Mouse (Mus musculus) liver, adult 2 months (tissue): Measurements from ENCODE around the gene Mta1. TPM values are rescaled to one million over a fixed set of nuclear protein-coding genes. Genes with fewer than 3 reads are reported as not detected.

Experiments used
- DNase-seq: peaks from one replicate; pipeline ENCODE4 v3.0.0-alpha.2; 2011; ENCODE audit warnings: low read depth, low spot score; ENCODE audit errors: extremely low read depth
- H3K27ac ChIP-seq: fragments of 200-500 bp; replicated peaks from 2 replicates; pipeline ENCODE4 v1.5.1; 2012; ENCODE audit warnings: low read depth, mild to moderate bottlenecking, control low read depth, inconsistent platforms, low read length; ENCODE audit not compliant: insufficient read depth
- H3K27me3 ChIP-seq: fragments of 200-500 bp; 2 replicates; pipeline ENCODE4 v1.6.1; 2012; ENCODE audit warnings: mild to moderate bottlenecking, moderate library complexity, low read length, inconsistent platforms; ENCODE audit not compliant: control insufficient read depth, insufficient read depth
- H3K36me3 ChIP-seq: fragments of 200-500 bp; 2 replicates; pipeline ENCODE4 v1.6.1; 2012; ENCODE audit warnings: low read length, inconsistent platforms; ENCODE audit not compliant: control insufficient read depth, insufficient read depth
- H3K4me1 ChIP-seq: fragments of 200-500 bp; 2 replicates; pipeline ENCODE4 v1.6.1; 2011; ENCODE audit warnings: low read length; ENCODE audit not compliant: control insufficient read depth, insufficient read depth
- H3K4me3 ChIP-seq: fragments of 200-500 bp; 2 replicates; pipeline ENCODE4 v1.5.1; 2011; ENCODE audit warnings: low read depth, mild to moderate bottlenecking, control low read depth, low read length, moderate library complexity; ENCODE audit not compliant: insufficient read depth
- H3K79me2 ChIP-seq: fragments of 200-500 bp; 2 replicates; pipeline ENCODE4 v1.6.1; 2012; ENCODE audit warnings: inconsistent platforms, mild to moderate bottlenecking, low read length, moderate library complexity; ENCODE audit not compliant: control insufficient read depth, insufficient read depth
- H3K9ac ChIP-seq: fragments of 200-500 bp; 2 replicates; pipeline ENCODE4 v1.6.1; 2012; ENCODE audit warnings: low read depth, mild to moderate bottlenecking, control low read depth, inconsistent platforms, low read length
- CTCF ChIP-seq: fragments of 200-500 bp; IDR thresholded peaks from 2 replicates; pipeline ENCODE4 v1.5.1; 2011; ENCODE audit warnings: low read depth, low read length, control low read depth
- POLR2A ChIP-seq: fragments of 200-500 bp; IDR thresholded peaks from 2 replicates; pipeline ENCODE4 v1.6.1; 2011; ENCODE audit warnings: low read length, control low read depth; ENCODE audit not compliant: insufficient read depth; ENCODE audit errors: extremely low read depth
- WGBS: fragments of 180-500 bp; shearing (Covaris S2); methylation state at CpG from one replicate; pipeline ENCODE4 v1.1.7; 2018; 5-methylcytosine and 5-hydroxymethylcytosine counted together
- polyA plus RNA-seq: library from polyadenylated mRNA; depleted of rRNA; stranded (reverse); fragments of >200 nt; gene quantifications from 2 replicates; pipeline ENCODE4 v1.2.3, GENCODE M21; 2012
- total RNA-seq: library from RNA; depleted of rRNA; stranded (reverse); fragments of >200 nt; gene quantifications from 2 replicates; pipeline ENCODE4 v1.2.3, GENCODE M21; 2014

Gene Mta1
- total and polyA plus RNA-seq, 2 experiments, result 6.0 to 31.7 TPM

DNA sequence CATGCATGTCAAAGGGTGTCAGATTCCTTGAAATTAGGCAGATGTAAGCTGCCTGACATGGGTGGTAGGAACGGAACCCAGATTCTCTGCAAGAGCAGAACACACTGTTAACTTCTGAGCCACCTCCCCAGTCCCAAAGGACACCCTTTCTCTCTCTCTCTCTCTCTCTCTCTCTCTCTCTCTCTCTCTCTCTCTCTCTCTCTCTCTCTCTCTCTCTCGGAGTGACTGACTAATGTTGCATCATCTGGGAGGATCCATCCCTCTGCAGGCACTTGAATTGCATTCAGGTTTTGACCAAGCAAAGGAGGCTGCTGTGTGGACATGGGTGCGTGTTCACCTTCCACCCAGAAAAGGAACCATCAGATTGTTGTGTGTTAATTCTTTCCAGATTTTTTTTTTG is 10.8 kb upstream of the Mta1 start:
- H3K4me1 ChIP-seq, result no peaks in the 10 kb centered on the region
- 66% methylated on average over 3 of the region's 3 CpGs for WGBS
- no peaks in the 10 kb centered on the region for H3K27me3 ChIP-seq
- no peak overlapping the region for H3K9ac ChIP-seq
- DNase-seq, result no peak
- H3K4me3 ChIP-seq, result no peak overlapping the region
- H3K27ac ChIP-seq, result no peak overlapping the region
- H3K79me2 ChIP-seq, result no peaks in the 10 kb centered on the region
- TF ChIP-seq POLR2A (no peak), CTCF (no peak)
- H3K36me3 ChIP-seq, result no peaks in the 10 kb centered on the region

DNA sequence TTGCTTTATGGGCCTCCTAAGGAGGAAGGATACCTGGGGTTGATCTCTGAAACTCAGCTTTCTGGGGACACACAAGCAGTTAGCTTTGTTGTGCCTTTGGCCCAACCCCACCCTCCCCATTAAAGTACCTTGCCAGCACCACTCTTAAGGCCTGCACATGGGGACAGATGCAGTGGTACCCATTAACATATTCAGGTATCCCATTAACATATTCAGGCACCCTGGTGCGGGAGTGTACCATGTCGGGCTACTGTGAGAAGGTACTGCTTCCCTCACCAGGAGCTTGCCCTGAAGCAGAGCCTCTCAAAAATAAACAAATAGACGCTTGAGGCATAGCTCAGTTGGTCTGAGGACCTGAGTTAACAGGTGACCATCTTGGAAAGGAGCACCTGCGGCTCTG is 10.1 kb upstream of the Mta1 start:
- Histone ChIP-seq H3K4me1 (no peaks in the 10 kb centered on the region), H3K4me3 (no peak overlapping the region), H3K9ac (no peak overlapping the region), H3K79me2 (no peaks in the 10 kb centered on the region), H3K36me3 (no peaks in the 10 kb centered on the region), H3K27ac (no peak overlapping the region), H3K27me3 (no peaks in the 10 kb centered on the region)
- DNase-seq, result no peak
- no peak for TF ChIP-seq POLR2A
- TF ChIP-seq CTCF, result no peak
- 78% methylated on average over 4 of the region's 4 CpGs for WGBS

DNA sequence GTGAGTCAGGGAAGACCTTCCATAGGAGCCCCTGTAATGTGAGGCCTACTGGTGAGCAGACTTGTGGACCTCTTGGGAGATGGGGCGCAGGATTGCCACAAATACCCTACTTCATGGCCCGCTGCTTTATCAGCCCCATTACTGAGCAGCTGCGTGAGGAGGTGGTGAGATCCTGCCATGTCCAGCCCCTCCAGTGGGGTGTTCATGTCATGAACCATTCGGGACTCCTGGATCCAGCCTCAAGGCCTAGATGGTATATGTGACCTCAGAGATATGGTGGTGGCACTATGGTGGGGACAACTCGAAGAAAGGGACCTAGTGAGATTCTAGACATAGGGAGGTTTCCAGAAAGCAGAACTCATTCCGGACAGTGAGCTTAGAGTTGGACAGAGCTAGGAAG is 9.0 kb upstream of the Mta1 start:
- no peak overlapping the region for H3K27ac ChIP-seq
- H3K4me3 ChIP-seq, result no peak overlapping the region
- no peaks in the 10 kb centered on the region for H3K27me3 ChIP-seq
- no peak for DNase-seq
- 92% methylated on average over 6 of the region's 6 CpGs for WGBS
- no peak for TF ChIP-seq POLR2A
- TF ChIP-seq CTCF, result no peak
- H3K4me1 ChIP-seq, result no peaks in the 10 kb centered on the region
- no peaks in the 10 kb centered on the region for H3K79me2 ChIP-seq
- H3K36me3 ChIP-seq, result no peaks in the 10 kb centered on the region
- no peak overlapping the region for H3K9ac ChIP-seq

DNA sequence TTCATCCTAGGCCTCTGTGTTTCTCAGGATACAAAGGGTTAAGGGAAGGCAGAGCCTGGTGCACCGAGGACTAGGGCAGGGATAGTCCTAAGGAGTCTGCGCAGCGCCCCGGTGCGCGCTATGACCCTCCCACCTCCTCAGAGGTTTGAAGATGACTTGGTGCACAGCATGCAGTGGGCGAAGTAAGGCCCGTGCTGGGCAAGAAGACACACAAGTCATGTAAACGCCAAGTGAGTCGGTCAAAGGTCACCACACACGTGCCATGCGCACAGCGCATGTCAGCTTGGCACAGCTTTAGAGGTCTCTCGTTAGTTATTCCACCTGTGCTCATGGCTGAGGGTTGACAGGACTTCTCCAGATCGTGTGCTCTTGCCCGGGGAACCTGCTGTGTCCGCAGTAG is 8.0 kb upstream of the Mta1 start:
- Histone ChIP-seq H3K79me2 (no peaks in the 10 kb centered on the region), H3K36me3 (no peaks in the 10 kb centered on the region), H3K9ac (no peak overlapping the region), H3K4me3 (no peak overlapping the region), H3K27me3 (no peaks in the 10 kb centered on the region), H3K27ac (no peak overlapping the region), H3K4me1 (no peaks in the 10 kb centered on the region)
- no peak for TF ChIP-seq CTCF
- TF ChIP-seq POLR2A, result no peak
- WGBS, result 81% methylated on average over 17 of the region's 17 CpGs
- peak; percentile 52 for DNase-seq

DNA sequence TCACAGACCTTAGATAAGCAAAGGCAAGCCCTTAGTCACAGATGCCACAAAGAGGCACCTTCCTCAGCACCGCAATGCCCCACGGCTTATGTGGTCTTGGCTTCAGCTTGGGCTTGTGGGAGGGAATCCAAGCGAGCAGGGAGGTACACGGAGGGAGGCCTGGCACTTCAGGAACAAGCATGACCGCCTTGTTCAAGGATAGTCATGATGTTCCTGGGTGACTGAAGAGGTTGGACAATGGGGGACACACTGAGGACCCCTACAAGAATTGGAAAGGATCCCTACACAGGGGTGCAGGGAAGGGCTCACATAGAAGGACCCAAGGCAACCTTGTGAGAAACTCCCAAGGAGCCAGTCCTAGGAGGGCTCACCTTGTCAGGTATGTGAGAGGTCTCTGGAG is 1.0 kb upstream of the Mta1 start:
- Histone ChIP-seq H3K4me3 (no peak overlapping the region), H3K79me2 (peaks cover 18% of the 10 kb centered on the region; the same call in 1 of the 2 replicates), H3K27me3 (no peaks in the 10 kb centered on the region), H3K36me3 (no peaks in the 10 kb centered on the region), H3K9ac (no peak overlapping the region), H3K27ac (no peak overlapping the region), H3K4me1 (peaks cover 8% of the 10 kb centered on the region)
- TF ChIP-seq CTCF (no peak), POLR2A (no peak)
- WGBS, result 92% methylated on average over 5 of the region's 5 CpGs
- no peak for DNase-seq

DNA sequence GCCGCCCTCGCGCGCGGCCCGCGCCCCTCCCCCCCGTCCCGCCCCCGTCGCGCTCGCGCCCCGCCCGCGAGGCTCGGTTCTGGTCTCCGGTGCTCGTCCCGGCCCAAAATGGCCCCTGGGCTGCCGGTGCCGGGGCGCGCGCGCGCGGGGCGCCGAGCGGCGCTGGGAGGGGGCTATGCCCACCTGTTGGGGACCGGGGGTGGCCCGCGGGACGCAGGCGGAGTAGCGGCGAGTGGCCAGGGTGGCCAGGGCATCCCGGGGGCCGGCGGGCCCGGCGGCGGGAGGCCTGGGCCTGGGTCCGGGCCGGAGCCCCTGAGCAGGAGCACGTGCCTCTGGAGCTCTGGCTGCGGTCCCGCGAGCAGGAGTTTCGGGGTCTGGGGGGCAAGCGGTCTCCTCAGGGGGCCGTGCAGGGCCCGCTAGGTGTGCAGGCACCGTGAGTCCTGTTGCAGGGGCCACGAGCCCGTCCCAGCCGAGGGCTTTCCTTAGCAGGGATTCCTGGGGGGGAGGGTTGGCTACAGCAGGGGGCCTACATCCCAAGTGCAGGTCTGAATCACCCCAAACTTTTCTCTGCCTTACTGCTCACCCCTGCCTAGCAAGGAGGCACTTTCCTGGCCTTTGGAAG is 563 bp downstream of the Mta1 start:
- 2% methylated on average over 55 of the region's 60 CpGs for WGBS
- H3K4me1 ChIP-seq, result peaks cover 8% of the 10 kb centered on the region
- H3K9ac ChIP-seq, result peak overlapping the region; percentile 98
- H3K36me3 ChIP-seq, result no peaks in the 10 kb centered on the region
- no peak for DNase-seq
- peak overlapping the region; percentile 88 for H3K4me3 ChIP-seq
- peaks cover 28% of the 10 kb centered on the region; the same call in 1 of the 2 replicates for H3K79me2 ChIP-seq
- no peaks in the 10 kb centered on the region for H3K27me3 ChIP-seq
- peak overlapping the region; percentile 38 for H3K27ac ChIP-seq
- TF ChIP-seq POLR2A (no peak), CTCF (no peak)
